Mouse (Mus musculus) skeletal muscle tissue, postnatal 0 days (tissue): ENCODE results near the gene Casc4. TPM values are rescaled to one million over a fixed set of nuclear protein-coding genes. Genes with fewer than 3 reads are reported as not detected.

Experiments used
- polyA plus RNA-seq: library from polyadenylated mRNA; unstranded; fragments of >200 nt; fragmentation: Nextera tagmentation; extraction: Ambion mirVana; gene quantifications from 2 replicates; pipeline ENCODE4 v1.2.1, GENCODE M21; 2015

The Casc4 gene
- 17.6 and 18.0 TPM in 2 replicates for polyA plus RNA-seq

DNA sequence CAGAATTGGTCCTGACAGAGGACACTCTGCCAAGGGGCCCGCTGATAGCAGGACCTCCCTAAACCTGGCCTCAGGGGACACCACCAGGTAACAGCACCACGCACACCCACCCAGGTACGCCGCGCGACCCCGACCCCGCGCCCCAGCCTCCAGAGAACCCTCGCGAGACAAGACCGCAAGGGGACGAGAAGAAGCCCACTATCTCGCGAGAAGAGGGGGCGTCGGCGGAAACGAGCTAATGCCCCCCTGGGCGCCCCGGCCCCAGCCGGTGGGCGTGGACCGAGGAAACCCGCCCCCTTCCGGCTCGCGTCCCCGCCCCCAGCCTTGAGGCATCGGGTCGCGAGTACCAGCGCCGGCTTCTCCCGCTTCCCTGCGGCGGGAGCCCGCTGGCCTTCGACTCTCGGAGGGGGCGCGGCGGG lies at the start of gene Casc4:
TSS of gene Casc4 (plus strand) at position 339 of the 419 bp plus-strand sequence.

DNA sequence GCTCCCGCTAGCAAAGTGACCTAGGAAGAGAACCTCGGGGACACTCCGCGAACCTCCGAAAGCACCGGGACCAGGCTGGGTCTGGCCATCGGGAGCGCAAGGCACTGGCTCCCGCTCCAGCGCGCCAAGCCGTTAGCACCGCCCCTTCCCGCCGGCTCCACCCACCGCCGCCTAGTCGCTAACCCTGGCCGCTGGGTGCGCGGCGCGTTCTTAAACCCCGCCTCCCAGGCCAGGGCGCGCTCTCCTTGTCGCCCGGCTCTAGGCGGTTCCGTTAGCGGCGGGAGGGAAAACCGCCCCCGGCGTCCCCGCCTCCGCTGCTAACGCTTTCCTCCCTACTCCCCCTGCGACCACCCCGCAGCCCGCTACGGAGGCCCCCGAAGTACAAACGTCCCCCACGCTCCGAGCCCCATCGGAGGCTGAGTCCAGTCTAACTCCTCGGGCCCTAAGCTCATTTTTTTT lies 89.0 kb downstream of the Casc4 start, which contains the start of the genes Ctdspl2 and Mageb3:
TSS of gene Ctdspl2 (plus strand) at position 237 of the 459 bp plus-strand sequence.
TSS of gene Mageb3 (minus strand) at position 328 of the 459 bp plus-strand sequence.

Other genes starting within 250 kb of the Casc4 start
- gene Frmd5, start 59.9 kb upstream of the Casc4 start, polyA plus RNA-seq = 0.37 and 0.38 TPM in 2 replicates
- 23.8 and 26.4 TPM in 2 replicates for gene Ctdspl2, start 89.0 kb downstream of the Casc4 start, polyA plus RNA-seq
- 0.15 and 0.21 TPM in 2 replicates for gene Mageb3, start 89.1 kb downstream of the Casc4 start, polyA plus RNA-seq
- 11.5 and 13.1 TPM in 2 replicates for gene Eif3j1, start 161.6 kb downstream of the Casc4 start, polyA plus RNA-seq